Mouse (Mus musculus) lung, embryonic 15.5 days (tissue): ENCODE results near the gene Nucks1. TPM values are rescaled to one million over a fixed set of nuclear protein-coding genes. Genes with fewer than 3 reads are reported as not detected.
"Not testable (repeated sequence)": the region's sequence is repeated elsewhere in the genome, so short reads cannot be mapped to it uniquely, and the experiment has no call there.

Experiments
- ATAC-seq: fragments of 200-750 bp; cut with Nextera tagmentation; 2 replicates; pipeline ENCODE4 v1.8.0; 2017; ENCODE audit warnings: moderate number of reproducible peaks, borderline replicate concordance; ENCODE audit not compliant: low FRiP score, low TSS enrichment; ENCODE audit errors: extremely low read depth
- H3K27ac ChIP-seq: fragments of 300-500 bp; sonication (generic); 2 replicates; pipeline ENCODE4 v1.5.1; 2015; ENCODE audit warnings: moderate library complexity, mild to moderate bottlenecking, inconsistent platforms
- H3K27me3 ChIP-seq: fragments of 300-500 bp; sonication (generic); 2 replicates; pipeline ENCODE4 v1.6.1; 2015; ENCODE audit warnings: inconsistent platforms
- H3K36me3 ChIP-seq: fragments of 300-500 bp; sonication (generic); 2 replicates; pipeline ENCODE4 v1.6.1; 2015; ENCODE audit warnings: inconsistent platforms
- H3K4me1 ChIP-seq: fragments of 300-500 bp; sonication (generic); 2 replicates; pipeline ENCODE4 v1.6.1; 2015; ENCODE audit warnings: inconsistent platforms
- H3K4me2 ChIP-seq: fragments of 300-500 bp; sonication (generic); 2 replicates; pipeline ENCODE4 v1.6.1; 2015; ENCODE audit warnings: inconsistent platforms, mild to moderate bottlenecking, moderate library complexity
- H3K4me3 ChIP-seq: fragments of 300-500 bp; sonication (generic); 2 replicates; pipeline ENCODE4 v1.5.1; 2015; ENCODE audit warnings: mild to moderate bottlenecking, inconsistent platforms
- H3K9ac ChIP-seq: fragments of 300-500 bp; sonication (generic); 2 replicates; pipeline ENCODE4 v1.6.1; 2015; ENCODE audit warnings: inconsistent platforms
- H3K9me3 ChIP-seq: fragments of 300-500 bp; sonication (generic); 2 replicates; pipeline ENCODE4 v1.6.1; 2016; ENCODE audit warnings: inconsistent platforms
- WGBS: fragments of 180-500 bp; shearing (Covaris S2); methylation state at CpG from one replicate; pipeline ENCODE4 v1.1.7; 2015; 5-methylcytosine and 5-hydroxymethylcytosine counted together
- polyA plus RNA-seq: library from polyadenylated mRNA; unstranded; fragments of >200 nt; fragmentation: Nextera tagmentation; extraction: Ambion mirVana; gene quantifications from 2 replicates; pipeline ENCODE4 v1.2.1, GENCODE M21; 2015

Nucks1 gene
- polyA plus RNA-seq, 1 experiment from 2014 or later, result 80.3 TPM

- Histone ChIP-seq H3K27me3 (no peaks in the 10 kb centered on the region), H3K4me2 (no peak overlapping the region), H3K9me3 (no peaks in the 10 kb centered on the region), H3K9ac (no peak overlapping the region), H3K36me3 (no peaks in the 10 kb centered on the region), H3K4me1 (no peaks in the 10 kb centered on the region), H3K27ac (no peak overlapping the region), H3K4me3 (no peak overlapping the region)
- ATAC-seq, result no peak
- WGBS, result 65% methylated on average over 3 of the region's 3 CpGs
These were observed 23.7 kb upstream of the Nucks1 start for GRCm38 (mm10) chr1:131886641-131887040.

GRCm38 (mm10) chr1:131890043-131890658, 20.2 kb upstream of the Nucks1 start:
- H3K4me1 ChIP-seq, result no peaks in the 10 kb centered on the region
- no peak overlapping the region for H3K4me2 ChIP-seq
- no peak for ATAC-seq
- H3K9me3 ChIP-seq, result no peaks in the 10 kb centered on the region
- H3K9ac ChIP-seq, result no peak overlapping the region
- no peak overlapping the region for H3K27ac ChIP-seq
- 65% methylated on average over 6 of the region's 6 CpGs for whole genome bisulfite sequencing
- H3K27me3 ChIP-seq, result no peaks in the 10 kb centered on the region
- no peak overlapping the region for H3K4me3 ChIP-seq
- H3K36me3 ChIP-seq, result no peaks in the 10 kb centered on the region

- no peak for ATAC-seq
- 75% methylated on average over 4 of the region's 4 CpGs for WGBS
- H3K9me3 ChIP-seq, result no peaks in the 10 kb centered on the region
These were observed 18.9 kb upstream of the Nucks1 start for GRCm38 (mm10) chr1:131891436-131891835.

GRCm38 (mm10) chr1:131902679-131903078, 7.7 kb upstream of the Nucks1 start:
- no peak overlapping the region for H3K9ac ChIP-seq
- WGBS, result 85% methylated on average over 4 of the region's 4 CpGs

More at GRCm38 (mm10) chr1:131891436-131891835, 18.9 kb upstream of the Nucks1 start:
- Histone ChIP-seq H3K9ac (no peak overlapping the region), H3K4me1 (no peaks in the 10 kb centered on the region), H3K36me3 (no peaks in the 10 kb centered on the region), H3K4me3 (no peak overlapping the region), H3K27ac (no peak overlapping the region), H3K4me2 (no peak overlapping the region), H3K27me3 (no peaks in the 10 kb centered on the region)

GRCm38 (mm10) chr1:131903251-131903650, 7.1 kb upstream of the Nucks1 start:
- no peak overlapping the region for H3K4me2 ChIP-seq
- no peaks in the 10 kb centered on the region for H3K9me3 ChIP-seq
- H3K4me1 ChIP-seq, result no peaks in the 10 kb centered on the region
- H3K27ac ChIP-seq, result no peak overlapping the region
- H3K9ac ChIP-seq, result no peak overlapping the region
- 88% methylated on average over 7 of the region's 7 CpGs for WGBS
- no peaks in the 10 kb centered on the region for H3K36me3 ChIP-seq
- H3K4me3 ChIP-seq, result no peak overlapping the region
- ATAC-seq, result no peak
- peaks cover 9% of the 10 kb centered on the region; the same call in 1 of the 2 replicates for H3K27me3 ChIP-seq

More at GRCm38 (mm10) chr1:131902679-131903078, 7.7 kb upstream of the Nucks1 start:
- Histone ChIP-seq H3K27me3 (peaks cover 7% of the 10 kb centered on the region; the same call in 1 of the 2 replicates), H3K27ac (no peak overlapping the region), H3K36me3 (no peaks in the 10 kb centered on the region), H3K9me3 (no peaks in the 10 kb centered on the region), H3K4me3 (no peak overlapping the region), H3K4me1 (no peaks in the 10 kb centered on the region), H3K4me2 (no peak overlapping the region)
- no peak for ATAC-seq

- Histone ChIP-seq H3K4me1 (0 out of 2 replicates have a peak, but pooled peaks cover 2% of the 10 kb centered on the region), H3K4me2 (no peak overlapping the region), H3K36me3 (no peaks in the 10 kb centered on the region), H3K4me3 (no peak overlapping the region), H3K9ac (no peak overlapping the region), H3K9me3 (no peaks in the 10 kb centered on the region), H3K27me3 (peaks cover 19% of the 10 kb centered on the region), H3K27ac (no peak overlapping the region)
- 7% methylated on average over 1 of the region's 1 CpGs for WGBS
- ATAC-seq, result no peak
These were observed 4.8 kb upstream of the Nucks1 start for GRCm38 (mm10) chr1:131905497-131905896.

- Histone ChIP-seq H3K36me3 (0 out of 2 replicates have a peak, but pooled peaks cover 1% of the 10 kb centered on the region), H3K4me3 (no peak overlapping the region), H3K27me3 (peaks cover 18% of the 10 kb centered on the region), H3K27ac (no peak overlapping the region), H3K4me2 (no peak overlapping the region), H3K9me3 (no peaks in the 10 kb centered on the region), H3K4me1 (peaks cover 14% of the 10 kb centered on the region), H3K9ac (no peak overlapping the region)
- 84% methylated on average over 3 of the region's 3 CpGs for WGBS
- ATAC-seq, result no peak
These were observed 1.9 kb upstream of the Nucks1 start for GRCm38 (mm10) chr1:131908456-131908855.

- H3K36me3 ChIP-seq, H3K4me3 ChIP-seq: not testable (repeated sequence)
These were observed 1.1 kb upstream of the Nucks1 start for GRCm38 (mm10) chr1:131909236-131909635.

GRCm38 (mm10) chr1:131910674-131911558, 582 bp downstream of the Nucks1 start:
- Histone ChIP-seq H3K9me3 (no peaks in the 10 kb centered on the region), H3K27ac (peak overlapping the region; percentile 98), H3K9ac (peak overlapping the region; percentile 83), H3K4me1 (peaks cover 25% of the 10 kb centered on the region), H3K36me3 (peaks cover 4% of the 10 kb centered on the region; the same call in 1 of the 2 replicates), H3K27me3 (peaks cover 12% of the 10 kb centered on the region), H3K4me2 (peak overlapping the region; percentile 71), H3K4me3 (peak overlapping the region; percentile 66)
- WGBS, result under 1% methylated on average over 86 of the region's 88 CpGs
- ATAC-seq, result peak; percentile 78

More at GRCm38 (mm10) chr1:131909236-131909635, 1.1 kb upstream of the Nucks1 start:
- WGBS, result 94% methylated on average over 2 of the region's 2 CpGs
- peaks cover 15% of the 10 kb centered on the region for H3K4me1 ChIP-seq
- H3K9me3 ChIP-seq, H3K4me2 ChIP-seq, H3K9ac ChIP-seq, ATAC-seq, H3K27ac ChIP-seq: not testable (repeated sequence)
- peaks cover 12% of the 10 kb centered on the region for H3K27me3 ChIP-seq

- Histone ChIP-seq H3K27ac (no peak overlapping the region), H3K4me3 (no peak overlapping the region), H3K27me3 (no peaks in the 10 kb centered on the region), H3K9me3 (no peaks in the 10 kb centered on the region), H3K36me3 (peaks cover 44% of the 10 kb centered on the region), H3K4me1 (peaks cover 16% of the 10 kb centered on the region; the same call in 1 of the 2 replicates), H3K9ac (no peak overlapping the region), H3K4me2 (no peak overlapping the region)
- no peak for ATAC-seq
- 65% methylated on average over 6 of the region's 6 CpGs for WGBS
These were observed 7.3 kb downstream of the Nucks1 start for GRCm38 (mm10) chr1:131917634-131918033.

- no peak overlapping the region for H3K9ac ChIP-seq
- H3K27me3 ChIP-seq, result no peaks in the 10 kb centered on the region
- 0 out of 2 replicates have a peak, but pooled peaks cover 12% of the 10 kb centered on the region for H3K4me1 ChIP-seq
- H3K4me3 ChIP-seq, result no peak overlapping the region
- no peak overlapping the region for H3K27ac ChIP-seq
- no peak for ATAC-seq
- H3K9me3 ChIP-seq, result no peaks in the 10 kb centered on the region
- no peak overlapping the region for H3K4me2 ChIP-seq
- H3K36me3 ChIP-seq, result peaks cover 54% of the 10 kb centered on the region
- 100% methylated on average over 2 of the region's 2 CpGs for WGBS
These were observed 8.7 kb downstream of the Nucks1 start for GRCm38 (mm10) chr1:131919052-131919451.

GRCm38 (mm10) chr1:131922100-131922499, 11.8 kb downstream of the Nucks1 start:
- peaks cover 76% of the 10 kb centered on the region for H3K36me3 ChIP-seq
- no peak for ATAC-seq
- H3K27ac ChIP-seq, result no peak overlapping the region
- H3K9ac ChIP-seq, result no peak overlapping the region
- no peak overlapping the region for H3K4me2 ChIP-seq
- no peak overlapping the region for H3K4me3 ChIP-seq
- no peaks in the 10 kb centered on the region for H3K4me1 ChIP-seq
- H3K27me3 ChIP-seq, result no peaks in the 10 kb centered on the region
- 93% methylated on average over 3 of the region's 3 CpGs for WGBS
- no peaks in the 10 kb centered on the region for H3K9me3 ChIP-seq
